Mouse (Mus musculus) cortical plate, adult 2 months (tissue): Measurements from ENCODE around the gene Sap30bp.

Experiments
- CTCF ChIP-seq: fragments of 200-500 bp; IDR thresholded peaks from 2 replicates; pipeline ENCODE4 v1.5.1; 2011; ENCODE audit warnings: mild to moderate bottlenecking, control low read depth, low read length; ENCODE audit not compliant: insufficient read depth; ENCODE audit errors: extremely low read depth
- POLR2A ChIP-seq: fragments of 200-500 bp; IDR thresholded peaks from 2 replicates; pipeline ENCODE4 v1.6.1; 2011; ENCODE audit warnings: mild to moderate bottlenecking, low read length, control low read depth; ENCODE audit not compliant: insufficient read depth; ENCODE audit errors: extremely low read depth

GRCm38 (mm10) chr11:115933747-115934110 lies 647 bp downstream of the Sap30bp start:
- TF ChIP-seq CTCF (no peak), POLR2A (no peak)
